Mouse (Mus musculus) MEL (cell line): ENCODE measurements around the gene Tnfrsf4. TPM values are rescaled to one million over a fixed set of nuclear protein-coding genes. Genes with fewer than 3 reads are reported as not detected.

Experiments used
- DNase-seq: peaks from one replicate; pipeline ENCODE4 v3.0.0; 2011; ENCODE audit warnings: low read depth, low spot score
- H3K27ac ChIP-seq: 2 replicates; pipeline ENCODE4 v1.5.1; 2012; ENCODE audit warnings: low read depth, mild to moderate bottlenecking, control low read depth, low read length, moderate library complexity; ENCODE audit not compliant: control insufficient read depth
- H3K27me3 ChIP-seq, 2 experiments: fragments of 150-350 bp in 1 of 2; sonication (generic) in 1 of 2; 2 replicates each; pipeline ENCODE4 v1.6.1; 2012; ENCODE audit warnings: low read length in 2 of 2, mild to moderate bottlenecking in 2 of 2, improper control_type of control experiment in 1 of 2, moderate library complexity in 1 of 2; ENCODE audit not compliant: insufficient read depth in 2 of 2, control insufficient read depth in 1 of 2
- H3K36me3 ChIP-seq, 2 experiments: 2 replicates each; pipeline ENCODE4 v1.6.1; 2012 to 2014; ENCODE audit warnings: low read length in 2 of 2, improper control_type of control experiment in 1 of 2, inconsistent platforms in 1 of 2, mild to moderate bottlenecking in 1 of 2; ENCODE audit not compliant: insufficient read depth in 2 of 2, control insufficient read depth in 1 of 2
- H3K4me1 ChIP-seq, 2 experiments: fragments of 150-350 bp in 1 of 2; sonication (generic) in 1 of 2; 2 replicates each; pipeline ENCODE4 v1.6.1; 2012; ENCODE audit warnings: low read length in 2 of 2, improper control_type of control experiment in 1 of 2, mild to moderate bottlenecking in 1 of 2; ENCODE audit not compliant: insufficient read depth in 2 of 2, control insufficient read depth in 1 of 2
- H3K4me3 ChIP-seq, 2 experiments: fragments of 150-350 bp in 1 of 2; sonication (generic) in 1 of 2; 2 replicates each; pipeline ENCODE4 v1.5.1; 2012; ENCODE audit warnings: low read depth in 2 of 2, low read length in 2 of 2, mild to moderate bottlenecking in 2 of 2, moderate library complexity in 2 of 2, control low read depth in 1 of 2, improper control_type of control experiment in 1 of 2; ENCODE audit not compliant: control insufficient read depth in 1 of 2, insufficient read depth in 1 of 2
- H3K79me2 ChIP-seq: 2 replicates; pipeline ENCODE4 v1.6.1; 2012; ENCODE audit warnings: mild to moderate bottlenecking, low read length, moderate library complexity; ENCODE audit not compliant: control insufficient read depth, poor library complexity, insufficient read depth
- H3K9ac ChIP-seq: 2 replicates; pipeline ENCODE4 v1.6.1; 2012; ENCODE audit warnings: low read depth, mild to moderate bottlenecking, control low read depth, low read length, moderate library complexity; ENCODE audit not compliant: control insufficient read depth, poor library complexity, severe bottlenecking
- H3K9me3 ChIP-seq: fragments of 150-350 bp; sonication (generic); replicated peaks from 2 replicates; pipeline ENCODE4 v1.6.1; 2012; ENCODE audit warnings: mild to moderate bottlenecking, low read length, improper control_type of control experiment, moderate library complexity; ENCODE audit not compliant: insufficient read depth
- BHLHE40 ChIP-seq: IDR thresholded peaks from 2 replicates; pipeline ENCODE4 v1.6.1; 2012; ENCODE audit warnings: low read depth, mild to moderate bottlenecking, inconsistent platforms, low read length, improper control_type of control experiment, borderline replicate concordance
- CHD1 ChIP-seq: IDR thresholded peaks from 2 replicates; pipeline ENCODE4 v1.6.1; 2012; ENCODE audit warnings: low read depth, mild to moderate bottlenecking, inconsistent platforms, low read length, improper control_type of control experiment
- CHD2 ChIP-seq: IDR thresholded peaks from 2 replicates; pipeline ENCODE4 v1.6.1; 2011; ENCODE audit warnings: low read length, improper control_type of control experiment
- EP300 ChIP-seq, 2 experiments: IDR thresholded peaks; 2 replicates each; pipeline ENCODE4 v1.6.1; 2011; ENCODE audit warnings: improper control_type of control experiment in 2 of 2, low read length in 2 of 2, low read depth in 1 of 2, mild to moderate bottlenecking in 1 of 2
- HCFC1 ChIP-seq: IDR thresholded peaks from 2 replicates; pipeline ENCODE4 v1.6.1; 2012; ENCODE audit warnings: low read depth, mild to moderate bottlenecking, inconsistent platforms, low read length, improper control_type of control experiment, moderate library complexity
- JUND ChIP-seq: IDR thresholded peaks from 2 replicates; pipeline ENCODE4 v1.6.1; 2011; ENCODE audit warnings: low read depth, mild to moderate bottlenecking, improper control_type of control experiment, low read length
- KAT2A ChIP-seq: conservative IDR thresholded peaks from 2 replicates; pipeline ENCODE4 v1.6.1; 2012; ENCODE audit warnings: low read depth, low read length, improper control_type of control experiment, inconsistent platforms
- MAZ ChIP-seq: IDR thresholded peaks from 2 replicates; pipeline ENCODE4 v1.6.1; 2012; ENCODE audit warnings: low read depth, mild to moderate bottlenecking, inconsistent platforms, low read length, improper control_type of control experiment
- MYC ChIP-seq: IDR thresholded peaks from 2 replicates; pipeline ENCODE4 v1.6.1; 2011; ENCODE audit warnings: low read depth, mild to moderate bottlenecking, low read length, improper control_type of control experiment, moderate library complexity
- NELFE ChIP-seq: IDR thresholded peaks from 2 replicates; pipeline ENCODE4 v1.6.1; 2011; ENCODE audit warnings: low read depth, low read length, improper control_type of control experiment
- RCOR1 ChIP-seq: IDR thresholded peaks from 2 replicates; pipeline ENCODE4 v1.6.1; 2012; ENCODE audit warnings: low read depth, mild to moderate bottlenecking, inconsistent platforms, low read length, improper control_type of control experiment
- SMC3 ChIP-seq: IDR thresholded peaks from 2 replicates; pipeline ENCODE4 v1.6.1; 2011; ENCODE audit warnings: low read depth, low read length, improper control_type of control experiment
- TAL1 ChIP-seq: IDR thresholded peaks from 2 replicates; pipeline ENCODE4 v1.6.1; 2012; ENCODE audit warnings: mild to moderate bottlenecking, inconsistent platforms, low read length, moderate library complexity, mixed read lengths
- TCF12 ChIP-seq: IDR thresholded peaks from 2 replicates; pipeline ENCODE4 v1.6.1; 2014; ENCODE audit warnings: low read depth, mild to moderate bottlenecking, inconsistent platforms, low read length, improper control_type of control experiment, moderate library complexity
- UBTF ChIP-seq: IDR thresholded peaks from 2 replicates; pipeline ENCODE4 v1.6.1; 2012; ENCODE audit warnings: low read depth, mild to moderate bottlenecking, inconsistent platforms, low read length, improper control_type of control experiment, moderate library complexity, borderline replicate concordance; ENCODE audit not compliant: insufficient read depth
- USF2 ChIP-seq, 2 experiments: IDR thresholded peaks; 2 replicates each; pipeline ENCODE4 v1.6.1; 2011 to 2012; ENCODE audit warnings: improper control_type of control experiment in 2 of 2, low read length in 2 of 2, borderline replicate concordance in 1 of 2, inconsistent platforms in 1 of 2, low read depth in 1 of 2, mild to moderate bottlenecking in 1 of 2; ENCODE audit not compliant: insufficient read depth in 1 of 2
- ZMIZ1 ChIP-seq: IDR thresholded peaks from 2 replicates; pipeline ENCODE4 v1.6.1; 2012; ENCODE audit warnings: low read depth, mild to moderate bottlenecking, inconsistent platforms, low read length, improper control_type of control experiment, moderate library complexity
- polyA plus RNA-seq, 2 experiments: library from polyadenylated mRNA; stranded (reverse) in 1 of 2; unstranded in 1 of 2; fragments of >175 nt in 1 of 2; fragments of >200 nt in 1 of 2; gene quantifications; 2 replicates each; pipeline versions ENCODE4 v1.2.1 to v1.2.4; 2012; ENCODE audit warnings: low replicate concordance in 2 of 2, low read depth in 1 of 2; ENCODE audit not compliant: insufficient read length in 2 of 2, insufficient read depth in 1 of 2, missing spikeins in 1 of 2
- total RNA-seq: library from RNA; depleted of rRNA; stranded (reverse); fragments of 300-350 nt; gene quantifications from 2 replicates; pipeline ENCODE4 v1.2.3, GENCODE M21; 2012

Gene Tnfrsf4
- total and polyA plus RNA-seq, 3 experiments = 1.6 to 2.7 TPM; not detected in 1

DNA sequence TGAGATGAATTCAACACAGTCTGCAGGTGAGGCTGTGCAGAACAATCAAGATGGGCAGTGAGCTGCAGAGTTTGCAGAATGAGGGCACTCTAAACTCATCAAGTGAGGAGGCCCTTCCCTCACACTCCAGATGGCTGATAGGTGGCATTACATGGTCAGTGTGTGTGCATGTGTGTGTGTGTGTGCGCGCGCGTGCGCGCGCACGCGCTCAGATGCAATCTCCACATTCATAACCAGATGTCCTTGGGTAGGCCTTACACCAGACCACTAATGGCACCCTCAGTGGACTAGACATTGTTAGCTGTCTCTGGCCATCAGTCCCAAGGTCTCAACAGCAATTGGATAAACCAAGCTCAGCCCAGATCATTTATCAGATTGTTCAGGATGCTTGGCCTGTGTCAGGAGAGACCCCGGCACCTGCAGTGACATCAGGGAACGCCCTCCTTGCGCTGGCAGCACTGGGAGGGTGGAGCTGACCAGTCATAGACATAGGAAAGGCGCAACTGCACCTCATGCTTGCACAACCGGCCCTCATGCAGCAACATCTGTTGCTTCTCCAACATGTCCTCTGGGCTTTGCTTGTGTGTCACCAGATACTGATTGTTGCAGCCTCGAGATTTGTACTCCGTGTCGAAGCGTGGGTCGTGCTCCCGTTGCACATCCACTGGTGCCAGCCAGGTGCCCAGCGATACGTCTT is 22.3 kb upstream of the Tnfrsf4 start (continued):
- no peak for TF ChIP-seq SMC3
- TF ChIP-seq, all 39 proteins: peak for 6

DNA sequence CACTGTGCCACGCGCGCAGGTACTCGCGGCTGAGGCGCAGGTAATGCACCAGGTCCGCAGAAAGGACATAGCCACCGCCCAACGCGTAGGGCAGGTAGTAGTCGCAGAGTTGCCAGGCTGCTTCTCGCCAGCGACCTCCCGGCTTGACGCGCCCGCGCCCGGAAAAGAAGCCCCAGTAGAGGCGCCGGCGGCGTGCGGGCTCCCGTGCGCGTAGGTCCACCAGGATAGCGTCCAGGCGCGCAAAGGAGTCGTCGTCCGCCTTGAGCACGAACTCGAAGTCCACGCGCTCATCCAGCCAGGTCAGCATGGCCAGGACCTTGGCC is 21.8 kb upstream of the Tnfrsf4 start:
- TF ChIP-seq RCOR1 (no peak), TAL1 (no peak), CHD2 (no peak), EP300 (IDR thresholded peaks at IDR 0.05; ENCODE audit: low read depth in 1 of 2, low read length in 2 of 2) (no peak), UBTF (no peak), CHD1 (no peak), MAZ (no peak), JUND (no peak), NELFE (no peak), USF2 (IDR thresholded peaks at IDR 0.05; ENCODE audit: borderline replicate concordance in 1 of 2, insufficient read depth in 1 of 2, low read depth in 1 of 2, low read length in 2 of 2) (no peak), MYC (no peak), KAT2A (no peak), TCF12 (no peak), BHLHE40 (no peak), HCFC1 (no peak), ZMIZ1 (no peak)
- peaks cover 7 to 39% of the 10 kb centered on the region in 2 experiments for H3K4me1 ChIP-seq

More for the DNA sequence above, 21.8 kb upstream of the Tnfrsf4 start:
- Histone ChIP-seq H3K27ac (peak overlapping the region; percentile 86), H3K9me3 (no peaks in the 10 kb centered on the region), H3K4me3 (peak overlapping the region; percentile 64 to 72), H3K36me3 (peaks cover 2 to 38% of the 10 kb centered on the region in 2 experiments; a peak in 3 of 4 replicates), H3K9ac (peak overlapping the region; percentile 92), H3K27me3 (no peaks in the 10 kb centered on the region), H3K79me2 (peaks cover 50% of the 10 kb centered on the region)
- DNase-seq = no peak
